Mouse (Mus musculus) splenic B cell, adult 2 months (primary cell): ENCODE measurements around the gene Nr4a2.

Experiments
- DNase-seq: peaks from one replicate; pipeline ENCODE4 v3.0.0-alpha.2; 2011; ENCODE audit warnings: low read depth, low spot score
- H3K27me3 ChIP-seq: 2 replicates; pipeline ENCODE4 v1.6.1; 2012; ENCODE audit warnings: mild to moderate bottlenecking, low read length, moderate library complexity, mixed read lengths; ENCODE audit not compliant: control insufficient read depth, poor library complexity, insufficient read depth, severe bottlenecking
- H3K36me3 ChIP-seq: 2 replicates; pipeline ENCODE4 v1.6.1; 2012; ENCODE audit warnings: mild to moderate bottlenecking, low read length, moderate library complexity, mixed read lengths; ENCODE audit not compliant: control insufficient read depth, poor library complexity, insufficient read depth, severe bottlenecking

Nr4a2 gene

DNA sequence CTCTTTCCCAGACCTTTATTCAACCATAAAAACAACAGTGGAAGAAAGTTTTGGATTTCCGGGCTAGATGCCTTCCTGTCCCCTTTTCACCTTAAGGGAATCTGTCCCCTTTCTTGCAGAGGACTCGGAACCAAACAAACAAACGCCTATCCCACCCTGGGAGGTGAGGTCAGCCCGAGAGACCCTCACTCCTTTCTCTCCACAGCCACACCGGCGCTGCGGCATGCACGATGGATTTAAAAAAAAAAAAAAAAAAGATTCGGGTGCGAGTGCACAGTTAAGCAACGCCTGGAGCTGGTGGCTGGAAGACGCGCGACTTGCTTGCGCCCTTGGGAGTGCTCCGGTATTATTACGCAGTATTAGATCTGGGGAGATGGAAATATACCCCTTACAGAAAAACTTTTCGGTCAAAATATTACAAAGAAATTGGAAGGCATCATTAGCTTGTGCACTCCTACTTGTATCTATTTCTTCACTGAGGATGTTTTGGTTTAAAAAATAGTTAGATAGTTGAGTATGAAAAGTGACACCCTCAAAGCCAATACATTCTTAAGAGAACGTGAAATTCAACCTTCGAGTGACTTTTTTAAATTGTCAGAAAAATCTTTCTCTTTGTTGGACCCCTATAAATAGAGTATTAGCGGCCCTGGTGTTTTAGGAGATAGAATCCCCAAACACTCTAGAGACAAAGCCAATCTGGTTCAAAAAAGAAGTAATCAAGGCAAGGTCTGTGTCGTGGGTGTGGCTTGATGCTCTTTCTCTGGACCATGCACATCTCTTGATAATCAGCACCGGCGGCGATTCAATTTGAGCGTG lies 19.8 kb downstream of the Nr4a2 start:
- no peak for DNase-seq

DNA sequence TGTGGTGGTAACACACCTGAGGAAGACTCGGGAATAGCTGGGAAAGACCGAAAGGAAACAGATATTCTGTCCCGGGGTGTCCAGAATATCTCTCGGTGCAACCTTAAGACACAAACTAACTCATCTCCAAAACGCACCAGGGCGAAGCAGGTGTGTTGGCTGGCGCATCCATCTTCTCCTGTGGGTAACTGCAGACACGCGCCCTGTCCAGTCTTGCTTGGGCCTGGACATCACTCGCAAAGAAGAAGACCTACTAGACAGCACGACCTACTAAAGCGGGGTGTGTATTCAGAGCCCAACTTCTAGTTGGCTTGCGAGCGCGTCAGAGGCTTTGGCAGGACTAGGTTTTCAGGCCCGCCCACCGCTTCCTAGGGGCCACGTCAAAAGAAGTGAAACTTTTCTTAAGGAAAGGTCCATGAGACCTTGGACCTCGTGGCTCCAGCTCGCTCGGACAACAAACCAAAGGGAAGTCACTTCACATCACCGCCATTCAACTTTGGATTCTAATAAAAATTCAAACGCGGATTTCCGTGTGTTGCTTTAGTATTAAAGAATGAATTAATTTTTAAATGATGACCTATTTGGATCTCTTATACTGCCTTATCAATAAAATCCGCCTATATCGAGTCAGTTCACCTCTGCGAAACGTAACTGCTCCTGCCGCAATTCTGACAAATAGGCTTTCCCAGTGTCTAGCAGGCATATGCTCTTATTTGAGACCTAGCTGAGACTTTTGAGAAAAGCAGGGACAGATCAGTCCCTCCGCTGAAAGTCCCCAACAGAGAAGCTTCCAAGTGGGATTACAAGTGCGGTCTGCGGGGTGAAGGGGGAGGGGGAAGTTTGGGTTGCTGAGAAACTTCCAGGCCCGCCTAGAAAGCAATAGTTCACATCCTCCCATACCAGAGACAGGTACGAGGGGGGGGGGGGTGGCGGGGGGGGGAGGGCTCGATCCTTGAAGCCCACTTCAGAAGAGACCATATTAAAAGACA lies 20.7 kb downstream of the Nr4a2 start:
- H3K36me3 ChIP-seq: no peaks in the 10 kb centered on the region
- no peak for DNase-seq
- H3K27me3 ChIP-seq: no peaks in the 10 kb centered on the region; the same call in 1 of the 2 replicates

More for the DNA sequence above, 19.8 kb downstream of the Nr4a2 start:
- Histone ChIP-seq H3K27me3 (no peaks in the 10 kb centered on the region; the same call in 1 of the 2 replicates), H3K36me3 (no peaks in the 10 kb centered on the region)

DNA sequence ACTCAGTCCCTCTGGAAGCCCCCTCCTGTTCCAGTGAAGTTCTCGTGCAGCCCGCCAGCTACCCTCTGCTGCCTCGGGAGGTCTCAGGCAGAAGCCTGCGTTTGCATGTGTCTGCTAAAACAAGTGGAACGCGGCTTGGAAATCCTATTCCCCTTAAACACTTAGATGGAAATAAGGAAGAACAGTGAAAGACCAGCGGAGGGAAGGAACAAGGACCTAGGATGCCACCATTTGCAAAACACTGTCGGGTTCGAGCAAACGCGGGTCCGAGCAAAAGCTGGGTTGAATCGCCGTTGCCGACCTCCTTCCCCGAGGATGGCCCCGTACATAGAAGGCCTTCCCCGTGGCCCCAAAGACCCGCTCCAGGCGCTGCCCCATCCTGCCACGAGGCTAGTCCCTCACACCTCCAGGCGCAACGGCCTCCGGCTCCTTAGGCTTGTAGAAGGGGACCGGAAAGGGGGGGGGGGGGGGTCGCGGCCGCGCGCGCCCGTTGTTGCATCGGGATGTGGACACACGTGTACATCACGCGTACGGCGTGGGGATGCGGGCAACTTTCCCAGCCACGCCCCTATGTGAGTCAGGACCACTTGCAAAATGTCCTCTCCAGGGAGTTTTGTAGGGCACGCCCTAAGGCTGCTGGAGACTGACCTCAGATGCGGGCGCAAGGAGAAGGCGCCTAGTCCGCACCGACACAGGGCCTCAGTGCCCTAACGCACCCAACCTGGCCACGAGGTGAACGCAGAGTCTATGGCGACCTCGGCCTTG lies 21.5 kb downstream of the Nr4a2 start:
- DNase-seq: no peak
- H3K27me3 ChIP-seq: no peaks in the 10 kb centered on the region; the same call in 1 of the 2 replicates

DNA sequence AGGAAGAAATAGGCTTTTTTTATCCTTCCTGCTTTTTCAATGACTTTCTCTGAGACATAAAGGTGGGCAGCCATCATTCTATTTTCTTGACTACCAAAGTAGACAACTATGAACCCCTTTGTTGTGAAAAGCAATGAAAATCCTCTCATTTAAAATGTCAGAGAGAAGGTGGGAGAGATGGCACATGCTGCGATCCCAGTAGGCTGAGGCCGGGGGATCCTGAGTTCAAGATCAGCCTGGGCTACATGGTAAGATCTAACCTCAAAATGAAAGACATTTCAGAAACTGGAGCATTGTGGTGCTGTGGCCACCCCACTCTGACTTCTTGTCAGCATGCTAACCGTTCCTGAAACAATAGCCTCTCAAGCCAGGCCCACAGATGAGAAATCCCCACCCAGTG lies 23.6 kb downstream of the Nr4a2 start:
- Histone ChIP-seq H3K27me3 (no peaks in the 10 kb centered on the region), H3K36me3 (no peaks in the 10 kb centered on the region)
- DNase-seq: no peak

More for the DNA sequence above, 21.5 kb downstream of the Nr4a2 start:
- H3K36me3 ChIP-seq: no peaks in the 10 kb centered on the region

DNA sequence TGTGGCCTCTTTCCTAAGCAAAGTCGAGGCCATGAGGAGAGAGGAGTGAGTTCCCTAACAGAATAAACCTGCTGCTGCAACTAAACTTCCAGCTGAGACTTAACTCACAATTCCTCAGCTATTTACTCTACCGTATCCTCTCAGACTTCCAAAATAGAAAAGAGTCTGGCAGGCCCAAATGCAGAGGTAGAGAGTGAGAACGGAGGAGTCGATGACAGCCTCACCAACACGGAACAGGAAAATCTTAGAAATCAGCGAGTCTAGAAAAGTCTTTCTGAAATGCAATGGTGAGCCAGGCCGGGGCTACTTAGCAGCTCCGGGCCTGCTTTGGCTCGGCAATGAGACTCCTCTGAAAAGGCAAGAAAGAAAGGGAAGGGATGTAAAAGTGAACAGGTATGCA lies 51.4 kb downstream of the Nr4a2 start:
- H3K27me3 ChIP-seq: no peaks in the 10 kb centered on the region
- no peak for DNase-seq
- H3K36me3 ChIP-seq: no peaks in the 10 kb centered on the region

DNA sequence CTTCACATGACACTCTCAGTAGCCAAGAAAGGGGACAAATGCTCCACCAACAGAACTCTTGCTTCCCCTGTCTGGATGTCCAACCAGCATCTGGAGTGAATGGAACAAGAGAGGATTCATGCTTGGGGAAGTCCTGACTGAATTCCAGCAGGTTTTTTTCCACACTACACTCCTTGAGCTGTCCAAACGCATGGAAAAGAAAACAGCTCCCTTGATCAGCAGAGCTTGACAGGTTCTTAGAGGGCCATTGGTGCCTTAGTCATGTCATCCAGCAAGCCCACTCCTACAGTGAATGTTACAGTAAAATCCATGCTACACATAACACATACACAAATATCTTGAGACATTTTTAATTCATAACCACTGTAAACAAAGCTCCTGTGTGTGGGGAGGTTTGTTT lies 60.3 kb downstream of the Nr4a2 start:
- no peak for DNase-seq
- Histone ChIP-seq H3K36me3 (no peaks in the 10 kb centered on the region), H3K27me3 (no peaks in the 10 kb centered on the region)
